Mouse (Mus musculus) kidney, postnatal 0 days (tissue): ENCODE results near the gene Tom1l2. TPM values are rescaled to one million over a fixed set of nuclear protein-coding genes. Genes with fewer than 3 reads are reported as not detected.

Experiments used
- ATAC-seq: fragments of 200-750 bp; cut with Nextera tagmentation; replicated peaks from 2 replicates; pipeline ENCODE4 v1.8.0; 2017; ENCODE audit warnings: low read depth, moderate number of reproducible peaks, moderate TSS enrichment, moderate library complexity; ENCODE audit not compliant: low FRiP score
- DNase-seq: peaks from one replicate; pipeline ENCODE4 v3.0.0-alpha.2; 2016; ENCODE audit warnings: low spot score
- H3K27ac ChIP-seq: fragments of 300-500 bp; sonication (generic); 2 replicates; pipeline ENCODE4 v1.5.1; 2014; ENCODE audit warnings: mild to moderate bottlenecking
- H3K27me3 ChIP-seq: fragments of 300-500 bp; sonication (generic); 2 replicates; pipeline ENCODE4 v1.6.1; 2014; ENCODE audit warnings: low read length, mixed read lengths; ENCODE audit not compliant: insufficient read depth
- H3K36me3 ChIP-seq: fragments of 300-500 bp; sonication (generic); 2 replicates; pipeline ENCODE4 v1.6.1; 2014; ENCODE audit warnings: low read length, mixed read lengths; ENCODE audit not compliant: insufficient read depth
- H3K4me1 ChIP-seq: fragments of 300-500 bp; sonication (generic); replicated peaks from 2 replicates; pipeline ENCODE4 v1.6.1; 2014; ENCODE audit warnings: antibody characterized with exemption, low read length, mixed read lengths; ENCODE audit not compliant: insufficient read depth
- H3K4me2 ChIP-seq: fragments of 300-500 bp; sonication (generic); 2 replicates; pipeline ENCODE4 v1.6.1; 2014; ENCODE audit warnings: mild to moderate bottlenecking, low read length, moderate library complexity, mixed read lengths
- H3K4me3 ChIP-seq: fragments of 300-500 bp; sonication (generic); replicated peaks from 2 replicates; pipeline ENCODE4 v1.5.1; 2014; ENCODE audit warnings: low read depth, low read length
- H3K9ac ChIP-seq: fragments of 300-500 bp; sonication (generic); 2 replicates; pipeline ENCODE4 v1.6.1; 2014; ENCODE audit warnings: low read depth, low read length
- H3K9me3 ChIP-seq: fragments of 300-500 bp; sonication (generic); replicated peaks from 2 replicates; pipeline ENCODE4 v1.6.1; 2016; ENCODE audit warnings: low read length, inconsistent platforms, mixed read lengths
- CTCF ChIP-seq: IDR thresholded peaks from 2 replicates; pipeline ENCODE4 v1.5.1; 2016; ENCODE audit warnings: antibody characterized with exemption, low read depth, mild to moderate bottlenecking, moderate library complexity
- WGBS: fragments of 180-500 bp; shearing (Covaris S2); extraction: QIAGEN DNeasy Blood & Tissue Kit; methylation state at CpG from one replicate; pipeline ENCODE4 v1.1.7; 2014; 5-methylcytosine and 5-hydroxymethylcytosine counted together
- polyA plus RNA-seq: library from polyadenylated mRNA; unstranded; fragments of >200 nt; fragmentation: Nextera tagmentation; extraction: Ambion mirVana; gene quantifications from 2 replicates; pipeline ENCODE4 v1.2.1, GENCODE M21; 2015

Tom1l2 gene
- polyA plus RNA-seq, 1 experiment from 2014 or later, result 27.9 TPM

- no peak overlapping the region for H3K27ac ChIP-seq
- no peak for ATAC-seq
- H3K27me3 ChIP-seq, result no peaks in the 10 kb centered on the region
- peak overlapping the region; percentile 59 for H3K4me2 ChIP-seq
- 48% methylated on average over 3 of the region's 3 CpGs for WGBS
- H3K36me3 ChIP-seq, result no peaks in the 10 kb centered on the region
- H3K9me3 ChIP-seq, result no peaks in the 10 kb centered on the region
- H3K9ac ChIP-seq, result no peak overlapping the region
- no peak overlapping the region for H3K4me3 ChIP-seq
- H3K4me1 ChIP-seq, result peaks cover 14% of the 10 kb centered on the region; the same call in 1 of the 2 replicates
- TF ChIP-seq CTCF, result no peak
- DNase-seq, result no peak
Observed at GRCm38 (mm10) chr11:60222085-60222468, 130.6 kb downstream of the Tom1l2 start.

- no peaks in the 10 kb centered on the region for H3K36me3 ChIP-seq
- 0 out of 2 replicates have a peak overlapping the region, but pooled peaks have one; percentile 59 for H3K4me2 ChIP-seq
- no peaks in the 10 kb centered on the region for H3K9me3 ChIP-seq
- H3K27me3 ChIP-seq, result no peaks in the 10 kb centered on the region
- peaks cover 17% of the 10 kb centered on the region; the same call in 1 of the 2 replicates for H3K4me1 ChIP-seq
- TF ChIP-seq CTCF, result no peak
- H3K27ac ChIP-seq, result no peak overlapping the region
- DNase-seq, result no peak
- ATAC-seq, result no peak
- H3K4me3 ChIP-seq, result no peak overlapping the region
- 82% methylated on average over 6 of the region's 6 CpGs for WGBS
- H3K9ac ChIP-seq, result no peak overlapping the region
Observed at GRCm38 (mm10) chr11:60221425-60221824, 131.3 kb downstream of the Tom1l2 start.

- DNase-seq (peak; percentile 93), ATAC-seq (peak; percentile 72)
- Histone ChIP-seq H3K4me2 (peak overlapping the region; percentile 65), H3K9ac (peak overlapping the region; percentile 65), H3K27ac (peak overlapping the region; percentile 90), H3K36me3 (no peaks in the 10 kb centered on the region), H3K4me1 (peaks cover 20% of the 10 kb centered on the region; the same call in 1 of the 2 replicates), H3K27me3 (no peaks in the 10 kb centered on the region), H3K4me3 (peak overlapping the region; percentile 60), H3K9me3 (no peaks in the 10 kb centered on the region)
- WGBS, result under 1% methylated on average over 46 of the region's 46 CpGs
- TF ChIP-seq CTCF, result no peak
Observed at GRCm38 (mm10) chr11:60220291-60220804, 132.4 kb downstream of the Tom1l2 start.

- ATAC-seq (no peak), DNase-seq (peak; percentile 54)
- peak overlapping the region; percentile 60 for H3K4me3 ChIP-seq
- WGBS, result 20% methylated on average over 8 of the region's 8 CpGs
- H3K27ac ChIP-seq, result peak overlapping the region; percentile 90
- no peaks in the 10 kb centered on the region for H3K9me3 ChIP-seq
- H3K36me3 ChIP-seq, result no peaks in the 10 kb centered on the region
- TF ChIP-seq CTCF, result no peak
- peak overlapping the region; percentile 65 for H3K9ac ChIP-seq
- no peaks in the 10 kb centered on the region for H3K27me3 ChIP-seq
- peak overlapping the region; percentile 65 for H3K4me2 ChIP-seq
- H3K4me1 ChIP-seq, result peaks cover 20% of the 10 kb centered on the region; the same call in 1 of the 2 replicates
Observed at GRCm38 (mm10) chr11:60219609-60220008, 133.1 kb downstream of the Tom1l2 start.

GRCm38 (mm10) chr11:60217467-60217866 is 135.2 kb downstream of the Tom1l2 start:
- Histone ChIP-seq H3K36me3 (no peaks in the 10 kb centered on the region), H3K9me3 (no peaks in the 10 kb centered on the region), H3K9ac (no peak overlapping the region), H3K4me2 (no peak overlapping the region), H3K4me3 (no peak overlapping the region), H3K27me3 (no peaks in the 10 kb centered on the region), H3K27ac (no peak overlapping the region), H3K4me1 (peaks cover 21% of the 10 kb centered on the region)
- DNase-seq (no peak), ATAC-seq (no peak)
- no peak for TF ChIP-seq CTCF
- 90% methylated on average over 7 of the region's 7 CpGs for WGBS

GRCm38 (mm10) chr11:60216671-60217070 is 136.0 kb downstream of the Tom1l2 start:
- no peak for ATAC-seq

GRCm38 (mm10) chr11:60213266-60213665 is 139.4 kb downstream of the Tom1l2 start:
- 66% methylated on average over 6 of the region's 6 CpGs for WGBS

More at GRCm38 (mm10) chr11:60216671-60217070, 136.0 kb downstream of the Tom1l2 start:
- no peak for DNase-seq
- Histone ChIP-seq H3K9me3 (no peaks in the 10 kb centered on the region), H3K4me2 (no peak overlapping the region), H3K4me1 (peaks cover 29% of the 10 kb centered on the region), H3K9ac (no peak overlapping the region), H3K4me3 (no peak overlapping the region), H3K27ac (no peak overlapping the region), H3K27me3 (no peaks in the 10 kb centered on the region), H3K36me3 (no peaks in the 10 kb centered on the region)
- WGBS, result 44% methylated on average over 1 of the region's 1 CpGs
- no peak for TF ChIP-seq CTCF

More at GRCm38 (mm10) chr11:60213266-60213665, 139.4 kb downstream of the Tom1l2 start:
- no peak overlapping the region for H3K4me2 ChIP-seq
- ATAC-seq, result no peak
- TF ChIP-seq CTCF, result no peak
- H3K9me3 ChIP-seq, result no peaks in the 10 kb centered on the region
- no peak for DNase-seq
- no peak overlapping the region for H3K9ac ChIP-seq
- peak overlapping the region; percentile 31; the same call in 1 of the 2 replicates for H3K27ac ChIP-seq
- peaks cover 54% of the 10 kb centered on the region for H3K4me1 ChIP-seq
- H3K4me3 ChIP-seq, result no peak overlapping the region
- H3K27me3 ChIP-seq, result no peaks in the 10 kb centered on the region
- no peaks in the 10 kb centered on the region for H3K36me3 ChIP-seq
